Mouse (Mus musculus) right cerebral cortex, adult 2 months (tissue): ENCODE measurements around the gene Cyb5r4.
"Not testable (repeated sequence)": the region's sequence is repeated elsewhere in the genome, so short reads cannot be mapped to it uniquely, and the experiment has no call there.

Experiments used
- DNase-seq, 2 experiments: peaks; one replicate each; pipeline ENCODE4 v3.0.0; 2021 to 2022; ENCODE audit warnings: low spot score in 2 of 2

Cyb5r4 gene

GRCm38 (mm10) chr9:87021778-87022523 is at the start of gene Cyb5r4:
Gene Cyb5r4, plus strand, starts transcription at chr9:87022014.
- peak; percentile 92 to 94 for DNase-seq

- not testable (repeated sequence) for DNase-seq
Observed at GRCm38 (mm10) chr9:86972471-86972870, 49.3 kb upstream of the Cyb5r4 start.

- DNase-seq: no peak
Observed at GRCm38 (mm10) chr9:86973562-86973961, 48.3 kb upstream of the Cyb5r4 start.

GRCm38 (mm10) chr9:86976896-86977295 is 44.9 kb upstream of the Cyb5r4 start:
- DNase-seq: peak in 1 of 2 experiments; percentile 15

- no peak for DNase-seq
Observed at GRCm38 (mm10) chr9:86978257-86978907, 43.4 kb upstream of the Cyb5r4 start.

GRCm38 (mm10) chr9:86980048-86980447 is 41.8 kb upstream of the Cyb5r4 start:
- DNase-seq: no peak

- no peak for DNase-seq
Observed at GRCm38 (mm10) chr9:86980942-86981341, 40.9 kb upstream of the Cyb5r4 start.

- no peak for DNase-seq
Observed at GRCm38 (mm10) chr9:86981551-86981950, 40.3 kb upstream of the Cyb5r4 start.

- DNase-seq: no peak
Observed at GRCm38 (mm10) chr9:86984583-86984982, 37.2 kb upstream of the Cyb5r4 start.

GRCm38 (mm10) chr9:86985105-86985504 is 36.7 kb upstream of the Cyb5r4 start:
- no peak for DNase-seq

GRCm38 (mm10) chr9:86986703-86987296 is 35.0 kb upstream of the Cyb5r4 start:
- no peak for DNase-seq

GRCm38 (mm10) chr9:86989822-86990221 is 32.0 kb upstream of the Cyb5r4 start:
- DNase-seq: no peak

- no peak for DNase-seq
Observed at GRCm38 (mm10) chr9:86991758-86992157, 30.1 kb upstream of the Cyb5r4 start.

- DNase-seq: no peak
Observed at GRCm38 (mm10) chr9:86997046-86997691, 24.6 kb upstream of the Cyb5r4 start.

- peak; percentile 58 to 70 for DNase-seq
Observed at GRCm38 (mm10) chr9:86999956-87000582, 21.7 kb upstream of the Cyb5r4 start.

- DNase-seq: no peak
Observed at GRCm38 (mm10) chr9:87004701-87005434, 16.9 kb upstream of the Cyb5r4 start.

- DNase-seq: no peak
Observed at GRCm38 (mm10) chr9:87005435-87005779, 16.4 kb upstream of the Cyb5r4 start.

- DNase-seq: no peak
Observed at GRCm38 (mm10) chr9:87008507-87008906, 13.3 kb upstream of the Cyb5r4 start.

GRCm38 (mm10) chr9:87008919-87009318 is 12.9 kb upstream of the Cyb5r4 start:
- no peak for DNase-seq

GRCm38 (mm10) chr9:87015288-87015937 is 6.4 kb upstream of the Cyb5r4 start, which contains the start of gene Ripply2:
Gene Ripply2, plus strand, starts transcription at chr9:87015537.
- peak; percentile 48 to 65 for DNase-seq

- no peak for DNase-seq
Observed at GRCm38 (mm10) chr9:87015938-87016294, 5.9 kb upstream of the Cyb5r4 start.
